Mouse (Mus musculus): ENCODE results near the gene Srek1. TPM values are rescaled to one million over a fixed set of nuclear protein-coding genes. Genes with fewer than 3 reads are reported as not detected.

Srek1 gene
- polyA plus RNA-seq (2012; rRNA removed), result 27.8 and 48.3 TPM in 2 replicates

DNA sequence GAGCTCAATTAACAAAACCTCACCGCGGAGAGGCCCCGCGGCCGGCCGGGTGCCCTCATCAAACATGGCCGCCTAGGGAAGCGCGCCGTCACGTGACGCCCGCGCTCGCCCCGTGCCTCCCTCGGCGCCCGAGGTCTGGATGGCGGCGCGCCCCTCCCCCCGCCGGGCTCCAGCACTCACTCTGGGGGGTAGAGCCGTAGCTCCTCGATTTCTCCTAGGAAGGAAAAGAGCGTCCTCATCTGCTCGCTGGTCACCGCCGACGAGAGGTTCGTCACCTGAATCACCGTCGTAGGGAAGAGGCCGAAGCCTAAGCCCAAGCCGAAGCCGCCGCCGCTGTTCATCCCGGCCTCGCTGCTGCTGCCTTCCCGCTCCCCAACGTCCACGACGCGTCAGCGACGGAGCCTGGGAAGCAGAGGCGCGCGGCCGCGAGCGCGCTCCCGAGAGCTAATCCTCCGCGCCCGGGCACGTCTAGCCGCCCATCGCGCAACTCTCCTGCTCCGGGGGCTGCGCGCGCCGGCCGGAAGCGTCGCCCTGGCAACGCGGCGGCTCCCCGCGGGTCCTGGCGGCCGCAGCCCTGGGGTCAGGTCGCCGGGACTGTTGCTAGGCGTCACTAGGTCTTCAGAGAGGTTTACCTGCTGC is at the start of gene Srek1:
Srek1 (minus strand) TSS at position 490 of the 639 bp plus-strand sequence.

Other genes with a start within 250 kb of the Srek1 start
- gene Erbin, start 145.9 kb upstream of the Srek1 start, polyA plus RNA-seq (2012; rRNA removed), result 14.1 and 16.2 TPM in 2 replicates

All from colon, adult 2 months (tissue).